Mouse (Mus musculus): ENCODE results near the gene Upf2. TPM values are rescaled to one million over a fixed set of nuclear protein-coding genes. Genes with fewer than 3 reads are reported as not detected.

The Upf2 gene
- 10 to 100 TPM; 45.2 to 46.6 TPM for total RNA-seq (2021)
- long read RNA-seq, experiment 1, full-length matches to known transcripts, result 12 of 24 reads
- long read RNA-seq, experiment 1, partial matches to known transcripts, result 2 of 24 reads
- long read RNA-seq, experiment 1, other reads (novel, unspliced or antisense), result 10 of 24 reads
- long read RNA-seq, experiment 2, full-length matches to known transcripts, result 6 of 25 reads
- long read RNA-seq, experiment 2, partial matches to known transcripts, result 12 of 25 reads
- long read RNA-seq, experiment 2, other reads (novel, unspliced or antisense), result 7 of 25 reads

DNA sequence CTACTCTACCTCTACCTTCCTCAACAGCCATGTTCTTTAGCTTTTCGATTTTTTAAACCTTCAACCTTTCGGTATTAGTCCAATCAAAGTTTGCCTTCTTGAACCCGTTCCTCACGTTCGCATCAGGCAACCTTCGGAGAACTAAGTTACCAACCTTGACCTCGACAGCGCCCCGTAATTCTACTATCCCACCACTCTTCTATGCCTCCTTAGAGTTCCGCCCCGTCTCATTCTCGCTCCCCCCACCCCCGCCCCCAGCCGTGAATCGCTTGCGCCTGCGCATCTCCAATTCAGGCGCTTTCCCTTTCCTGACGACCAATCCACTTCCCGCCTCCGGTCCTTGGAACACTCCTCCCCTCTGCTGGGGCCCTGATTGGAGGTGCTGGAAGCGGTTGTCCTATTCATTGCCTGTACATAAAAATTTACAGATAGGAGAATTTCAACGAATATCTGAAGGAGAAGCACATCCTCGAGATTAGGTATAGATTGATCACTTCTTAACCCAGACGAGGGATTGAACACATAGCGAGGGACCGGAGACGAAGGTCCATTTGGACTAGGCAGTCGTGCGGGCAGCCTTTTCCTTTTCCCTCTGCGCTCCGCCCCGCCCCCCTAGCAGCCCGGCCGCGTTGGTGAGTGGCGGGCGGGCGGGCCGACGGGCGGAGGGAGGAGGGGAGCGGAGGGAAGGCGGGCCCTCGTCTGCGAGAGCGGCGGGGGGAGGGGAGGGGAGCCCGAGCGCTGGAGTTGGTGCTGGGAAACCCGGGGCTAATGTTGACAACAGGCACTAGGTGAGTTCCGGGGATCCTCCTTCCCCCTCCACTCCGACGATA is at the start of gene Upf2:
Gene Upf2 (plus strand): TSS at position 704 of the 830 bp plus-strand sequence.
- peak; percentile 41 for TF ChIP-seq CTCF (conservative IDR thresholded peaks at IDR 0.05)
- H3K27ac ChIP-seq, result peak within 1 kb of the TSS; percentile 98
- peak within 1 kb of the TSS; percentile 88 for H3K4me3 ChIP-seq
- peak; percentile 93 to 95 for DNase-seq (ENCODE audit: low spot score in 2 of 2)

DNA sequence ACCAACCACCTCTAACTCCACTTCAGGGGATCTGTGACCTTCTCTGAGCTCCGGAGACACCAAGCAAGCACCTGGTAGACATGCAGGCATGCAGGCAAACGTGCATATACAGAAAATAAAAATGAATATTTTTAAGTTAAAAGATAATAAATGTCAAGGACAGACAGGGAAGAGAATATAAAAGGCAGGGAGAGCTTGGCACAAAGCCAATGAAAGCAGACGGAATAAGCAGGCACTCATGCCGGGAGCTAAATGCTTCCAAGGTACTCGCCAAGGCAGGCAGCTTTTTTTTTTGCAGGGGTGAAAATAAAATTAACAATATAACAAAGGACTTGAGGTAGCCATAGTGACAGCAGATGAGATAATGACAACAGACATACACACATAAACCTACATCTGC is 45.2 kb upstream of the Upf2 start:
- H3K27ac ChIP-seq, result peak overlapping the region; percentile 55; the same call in 1 of the 2 replicates
- peak; percentile 54 to 56 for DNase-seq (ENCODE audit: low spot score in 2 of 2)
- TF ChIP-seq CTCF (conservative IDR thresholded peaks at IDR 0.05), result no peak
- H3K4me3 ChIP-seq, result no peak overlapping the region

DNA sequence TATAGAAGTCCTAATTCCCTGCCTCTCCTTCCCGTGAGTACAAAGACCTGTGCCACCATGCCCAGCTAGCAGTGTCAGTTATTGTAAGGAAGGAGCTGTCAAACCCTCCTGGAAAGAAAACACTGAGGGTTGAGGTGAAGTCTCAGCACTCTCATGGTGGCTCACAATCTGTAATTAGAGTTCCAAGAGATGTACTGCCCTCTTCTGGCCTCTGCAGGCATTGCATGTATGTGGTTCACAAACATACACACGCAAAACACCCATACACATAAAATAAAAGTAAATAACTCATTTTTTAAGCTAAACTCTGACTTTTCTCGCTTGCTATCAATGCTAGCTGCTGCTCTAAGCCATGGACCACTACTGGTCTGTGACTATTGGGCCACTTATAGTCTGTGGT is 44.6 kb upstream of the Upf2 start:
- H3K27ac ChIP-seq, result peak overlapping the region; percentile 55
- peak; percentile 78 for TF ChIP-seq CTCF (conservative IDR thresholded peaks at IDR 0.05)
- H3K4me3 ChIP-seq, result no peak overlapping the region
- DNase-seq (ENCODE audit: low spot score in 2 of 2), result no peak

DNA sequence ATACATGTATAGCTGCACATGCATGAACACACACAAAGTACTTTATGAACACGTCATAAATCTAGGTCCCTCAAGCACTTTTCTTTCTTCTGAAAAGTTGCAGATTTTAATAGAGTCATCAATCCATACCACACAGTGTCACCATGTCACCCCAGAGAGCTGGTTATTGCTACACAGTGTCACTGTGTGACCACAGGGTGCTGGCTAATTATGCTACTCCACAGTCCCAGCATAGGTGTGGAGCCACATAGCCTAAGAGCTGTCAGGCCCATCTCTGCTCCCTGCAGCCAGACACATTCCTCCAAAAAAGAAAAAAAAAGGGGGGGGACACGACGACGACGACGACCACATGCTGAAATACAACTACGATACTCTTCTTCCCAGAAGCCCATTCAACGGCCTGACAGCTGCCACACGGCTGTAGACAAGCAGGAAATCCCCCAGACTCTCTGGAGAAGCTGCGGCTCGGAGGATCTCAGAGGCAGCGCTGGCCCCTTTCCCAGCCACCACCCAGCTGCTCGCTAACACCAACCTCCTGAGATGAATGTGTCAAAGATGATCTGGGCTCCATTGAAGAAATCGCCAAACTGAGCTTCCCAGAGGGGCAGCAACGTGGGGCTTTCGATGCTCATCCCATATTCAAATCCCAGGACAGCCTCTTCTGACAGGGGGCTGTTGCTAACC is 39.8 kb upstream of the Upf2 start:
- TF ChIP-seq CTCF (conservative IDR thresholded peaks at IDR 0.05), result no peak
- Histone ChIP-seq H3K27ac (no peak overlapping the region), H3K4me3 (no peak overlapping the region)
- DNase-seq (ENCODE audit: low spot score in 2 of 2), result peak in 1 of 2 experiments; percentile 15

DNA sequence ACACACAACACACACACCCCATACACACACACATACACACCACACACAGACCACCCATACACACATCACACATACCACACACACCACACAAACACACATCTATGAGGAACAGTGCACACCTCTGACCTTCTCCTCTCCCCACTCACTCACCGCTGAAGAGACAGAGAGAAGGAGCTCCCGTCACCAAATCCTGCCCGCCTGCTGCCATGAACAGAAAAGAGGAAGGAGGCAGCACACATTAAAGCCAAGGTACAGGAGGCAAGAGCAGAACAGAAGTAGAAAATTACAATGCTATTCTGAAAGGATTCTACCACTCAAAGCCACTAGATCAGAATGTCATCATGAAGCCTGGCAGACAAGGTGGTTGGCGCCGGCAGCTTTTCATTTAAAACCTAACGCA is 28.4 kb upstream of the Upf2 start:
- no peak for DNase-seq (ENCODE audit: low spot score in 2 of 2)
- Histone ChIP-seq H3K27ac (no peak overlapping the region), H3K4me3 (no peak overlapping the region)
- TF ChIP-seq CTCF (conservative IDR thresholded peaks at IDR 0.05), result no peak

DNA sequence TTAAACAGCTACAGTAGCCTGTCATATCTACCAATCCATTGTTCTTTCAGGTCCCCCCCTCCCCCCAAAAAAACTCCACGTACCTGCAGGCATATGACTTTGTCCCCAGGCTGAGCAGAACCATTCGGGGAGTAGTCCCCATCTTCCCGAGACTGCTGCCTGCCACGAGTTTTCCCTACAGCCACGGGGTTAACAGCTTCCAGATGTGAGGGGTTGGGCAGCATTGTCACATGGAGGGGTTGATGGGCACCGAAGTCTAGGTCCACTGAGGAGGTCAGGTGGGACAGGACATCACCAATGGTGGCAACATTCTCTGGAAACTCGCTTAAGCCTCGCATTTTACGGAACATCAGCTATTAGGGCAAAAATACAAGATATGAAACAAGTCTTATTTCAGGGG is 27.5 kb upstream of the Upf2 start:
- DNase-seq (ENCODE audit: low spot score in 2 of 2), result no peak
- no peak for TF ChIP-seq CTCF (conservative IDR thresholded peaks at IDR 0.05)
- Histone ChIP-seq H3K4me3 (no peak overlapping the region), H3K27ac (no peak overlapping the region)

DNA sequence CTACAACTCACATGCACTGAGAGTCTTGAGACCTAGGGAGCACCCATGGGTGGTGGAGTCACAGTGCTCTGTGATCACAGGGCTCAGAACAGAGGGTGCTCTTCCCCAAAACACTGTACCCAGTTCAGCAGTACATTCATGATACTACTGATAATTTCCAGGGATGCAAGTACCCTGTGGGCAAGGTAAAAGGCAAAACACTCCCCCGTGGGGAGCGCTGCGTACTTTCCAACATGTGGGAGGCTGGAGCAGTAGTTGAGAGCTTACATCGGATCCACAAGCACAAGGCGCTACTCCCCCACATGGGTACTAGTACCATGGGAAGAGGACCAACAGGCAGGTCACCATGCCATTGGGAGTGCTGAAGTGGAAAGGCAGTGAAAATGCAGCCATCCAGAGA is 23.8 kb upstream of the Upf2 start:
- TF ChIP-seq CTCF (conservative IDR thresholded peaks at IDR 0.05), result no peak
- H3K4me3 ChIP-seq, result no peak overlapping the region
- H3K27ac ChIP-seq, result no peak overlapping the region
- no peak for DNase-seq (ENCODE audit: low spot score in 2 of 2)

DNA sequence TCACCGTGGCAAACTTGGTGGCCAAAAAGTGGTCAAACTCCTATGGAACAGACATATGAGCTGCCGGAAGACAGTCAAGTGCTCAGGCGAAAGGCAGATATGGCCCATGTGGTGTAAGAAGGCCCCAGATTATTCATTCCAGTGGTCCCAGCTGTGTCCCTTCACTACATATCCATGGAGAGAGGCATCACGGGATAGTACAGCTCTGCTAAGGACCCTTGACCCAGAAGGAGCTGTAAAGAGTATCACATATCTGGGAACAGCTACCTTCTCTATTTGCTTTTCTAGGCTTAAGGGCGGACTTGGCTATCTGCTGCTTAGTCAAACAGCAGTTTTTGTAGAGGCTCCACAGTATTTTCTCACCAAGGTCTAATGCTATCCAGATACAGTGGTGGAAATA is 21.5 kb upstream of the Upf2 start:
- H3K27ac ChIP-seq, result no peak overlapping the region
- TF ChIP-seq CTCF (conservative IDR thresholded peaks at IDR 0.05), result no peak
- no peak for DNase-seq (ENCODE audit: low spot score in 2 of 2)
- no peak overlapping the region for H3K4me3 ChIP-seq

DNA sequence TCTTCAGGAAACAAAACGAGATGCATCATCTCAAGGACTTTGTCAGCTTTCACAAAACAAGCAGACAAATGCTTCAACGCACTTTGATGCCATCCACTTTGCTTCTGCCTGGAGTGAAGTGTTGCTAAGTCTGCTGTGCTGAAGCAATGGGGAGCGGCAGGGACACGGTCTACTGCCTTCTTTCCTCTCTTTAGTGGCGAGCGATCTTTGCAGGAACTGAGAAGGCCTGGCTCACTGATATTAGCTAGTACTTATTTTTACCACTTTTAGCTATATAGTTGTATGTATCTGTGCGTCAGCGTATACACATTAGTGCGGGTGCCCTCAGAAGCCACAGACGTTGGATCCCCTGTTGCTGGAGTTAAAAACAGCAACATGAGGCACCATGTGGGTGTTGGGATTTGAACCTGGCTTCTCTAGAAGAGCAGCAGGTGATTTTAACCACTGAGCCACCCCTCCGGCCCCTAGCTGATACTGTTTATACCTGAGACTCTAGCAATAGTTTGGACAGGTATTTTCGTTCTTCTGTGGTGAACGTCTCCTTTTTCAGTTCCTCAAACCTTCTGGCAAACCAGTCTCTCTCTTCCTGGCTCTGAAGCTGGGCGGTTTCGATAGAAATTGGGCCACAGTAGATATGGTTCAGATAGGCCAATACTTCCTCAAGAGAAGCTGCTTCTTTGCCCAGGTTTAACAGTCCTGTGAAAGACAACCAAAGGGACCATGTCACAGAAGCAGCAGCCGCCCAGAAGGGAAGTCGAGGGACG is 20.8 kb upstream of the Upf2 start:
- Histone ChIP-seq H3K27ac (no peak overlapping the region), H3K4me3 (no peak overlapping the region)
- no peak for TF ChIP-seq CTCF (conservative IDR thresholded peaks at IDR 0.05)
- no peak for DNase-seq (ENCODE audit: low spot score in 2 of 2)

DNA sequence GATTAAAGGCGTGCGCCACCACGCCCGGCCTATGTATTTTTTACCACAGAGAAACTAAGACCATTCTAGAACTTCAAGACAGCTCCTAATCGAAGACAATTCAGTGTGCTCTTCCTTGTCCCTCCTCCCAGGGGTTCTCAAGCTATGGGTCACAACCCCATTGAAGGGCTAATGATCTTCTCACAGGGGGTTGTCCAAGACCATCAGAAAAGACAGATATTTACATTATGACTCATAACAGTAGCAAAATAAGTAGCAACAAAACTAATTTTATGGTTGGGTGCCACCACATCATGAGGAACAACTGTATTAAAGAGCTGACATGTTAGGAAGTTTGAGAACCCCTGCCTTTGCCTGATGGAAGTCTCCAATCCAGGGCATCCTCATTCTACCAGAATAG is 19.3 kb upstream of the Upf2 start:
- Histone ChIP-seq H3K27ac (no peak overlapping the region), H3K4me3 (no peak overlapping the region)
- no peak for TF ChIP-seq CTCF (conservative IDR thresholded peaks at IDR 0.05)
- DNase-seq (ENCODE audit: low spot score in 2 of 2), result no peak

DNA sequence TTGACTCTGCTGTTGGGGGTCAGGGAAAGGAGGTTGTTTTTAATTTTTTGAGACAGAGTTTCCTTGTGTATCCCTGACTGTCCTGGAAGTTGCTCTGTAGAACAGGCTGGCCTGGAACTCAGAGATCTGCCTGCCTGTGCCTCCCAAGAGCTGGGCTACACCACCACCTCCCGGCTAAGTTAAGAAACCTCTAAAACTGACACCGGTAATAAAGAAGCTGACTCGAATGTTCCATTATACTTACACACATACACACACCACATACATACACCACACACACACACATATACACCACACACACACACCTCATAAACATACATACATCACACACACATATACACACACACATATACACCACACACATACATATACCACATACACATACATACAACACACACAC is 16.3 kb upstream of the Upf2 start:
- TF ChIP-seq CTCF (conservative IDR thresholded peaks at IDR 0.05), result no peak
- H3K27ac ChIP-seq, result no peak overlapping the region
- no peak for DNase-seq (ENCODE audit: low spot score in 2 of 2)

DNA sequence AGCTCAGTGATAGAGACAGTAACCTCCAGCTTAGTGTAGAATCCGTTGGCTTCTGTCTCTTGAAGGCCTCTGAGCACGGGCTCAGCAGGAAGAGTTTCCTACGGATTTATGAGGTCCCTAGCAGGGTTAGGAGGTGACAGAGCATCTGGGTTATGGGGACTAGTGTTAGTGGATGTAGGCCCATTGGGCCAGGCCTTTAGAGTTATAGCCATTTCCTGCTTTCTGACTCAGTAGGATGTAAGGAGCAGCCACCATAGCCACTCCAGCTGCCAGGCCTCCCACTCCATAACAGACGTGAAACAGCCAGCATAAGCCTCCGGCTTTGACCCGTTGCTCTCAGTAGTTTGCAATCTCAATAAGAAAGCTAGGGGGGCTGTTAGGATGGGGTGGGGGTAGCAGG is 15.2 kb upstream of the Upf2 start:
- DNase-seq (ENCODE audit: low spot score in 2 of 2), result no peak
- no peak for TF ChIP-seq CTCF (conservative IDR thresholded peaks at IDR 0.05)
- H3K4me3 ChIP-seq, result no peak overlapping the region
- no peak overlapping the region for H3K27ac ChIP-seq

More for the DNA sequence above, 16.3 kb upstream of the Upf2 start:
- no peak overlapping the region for H3K4me3 ChIP-seq
